Mouse (Mus musculus) heart, embryonic 11.5 days (tissue): ENCODE data around the gene Yjefn3. TPM values are rescaled to one million over a fixed set of nuclear protein-coding genes. Genes with fewer than 3 reads are reported as not detected.

Source experiments
- ATAC-seq: fragments of 200-750 bp; cut with Nextera tagmentation; replicated peaks from 2 replicates; pipeline ENCODE4 v1.8.0; 2017; ENCODE audit warnings: moderate library complexity; ENCODE audit not compliant: insufficient number of reproducible peaks, low FRiP score, low TSS enrichment
- H3K27ac ChIP-seq: fragments of 300-500 bp; sonication (generic); 2 replicates; pipeline ENCODE4 v1.5.1; 2014; ENCODE audit warnings: mild to moderate bottlenecking, low read depth, low read length
- H3K27me3 ChIP-seq: fragments of 300-500 bp; sonication (generic); 2 replicates; pipeline ENCODE4 v1.6.1; 2014; ENCODE audit warnings: mild to moderate bottlenecking, low read length, mixed read lengths; ENCODE audit not compliant: control insufficient read depth, insufficient read depth
- H3K36me3 ChIP-seq: fragments of 300-500 bp; sonication (generic); 2 replicates; pipeline ENCODE4 v1.6.1; 2014; ENCODE audit warnings: mild to moderate bottlenecking, low read length, moderate library complexity, mixed read lengths; ENCODE audit not compliant: control insufficient read depth, insufficient read depth
- H3K4me1 ChIP-seq: fragments of 300-500 bp; sonication (generic); 2 replicates; pipeline ENCODE4 v1.6.1; 2014; ENCODE audit warnings: low read length; ENCODE audit not compliant: control insufficient read depth, insufficient read depth
- H3K4me2 ChIP-seq: fragments of 300-500 bp; sonication (generic); 2 replicates; pipeline ENCODE4 v1.6.1; 2014; ENCODE audit warnings: mild to moderate bottlenecking, moderate library complexity
- H3K4me3 ChIP-seq: fragments of 300-500 bp; sonication (generic); 2 replicates; pipeline ENCODE4 v1.5.1; 2014; ENCODE audit warnings: low read depth, low read length
- H3K9ac ChIP-seq: fragments of 300-500 bp; sonication (generic); 2 replicates; pipeline ENCODE4 v1.6.1; 2014; ENCODE audit warnings: mild to moderate bottlenecking, low read depth, low read length, moderate library complexity
- H3K9me3 ChIP-seq: fragments of 300-500 bp; sonication (generic); replicated peaks from 2 replicates; pipeline ENCODE4 v1.6.1; 2016; ENCODE audit warnings: low read length; ENCODE audit not compliant: control insufficient read depth
- WGBS: fragments of 180-500 bp; shearing (Covaris S2); extraction: QIAGEN DNeasy Blood & Tissue Kit; methylation state at CpG from one replicate; pipeline ENCODE4 v1.1.7; 2014; ENCODE audit not compliant: insufficient replicate concordance; 5-methylcytosine and 5-hydroxymethylcytosine counted together
- polyA plus RNA-seq: library from polyadenylated mRNA; unstranded; fragments of >200 nt; fragmentation: Nextera tagmentation; extraction: Ambion mirVana; gene quantifications from 2 replicates; pipeline ENCODE4 v1.2.1, GENCODE M21; 2014

Gene Yjefn3
- polyA plus RNA-seq, 1 experiment from 2014 or later = 5.5 TPM

- no peak overlapping the region for H3K4me3 ChIP-seq
- no peaks in the 10 kb centered on the region for H3K36me3 ChIP-seq
- H3K27me3 ChIP-seq = no peaks in the 10 kb centered on the region
- no peak for ATAC-seq
- peaks cover 6% of the 10 kb centered on the region for H3K4me1 ChIP-seq
- no peak overlapping the region for H3K27ac ChIP-seq
- 32% methylated on average over 3 of the region's 3 CpGs for WGBS
- H3K9me3 ChIP-seq = no peaks in the 10 kb centered on the region
- no peak overlapping the region for H3K9ac ChIP-seq
- no peak overlapping the region for H3K4me2 ChIP-seq
Observed at GRCm38 (mm10) chr8:69849899-69850298, 52.6 kb downstream of the Yjefn3 start.

- H3K9ac ChIP-seq = no peak overlapping the region
- peak; percentile 62; the same call in 1 of the 2 replicates for ATAC-seq
- no peaks in the 10 kb centered on the region for H3K9me3 ChIP-seq
- peaks cover 6% of the 10 kb centered on the region for H3K4me1 ChIP-seq
- no peaks in the 10 kb centered on the region for H3K27me3 ChIP-seq
- no peak overlapping the region for H3K4me3 ChIP-seq
- no peaks in the 10 kb centered on the region for H3K36me3 ChIP-seq
- 50% methylated on average over 8 of the region's 8 CpGs for WGBS
- no peak overlapping the region for H3K4me2 ChIP-seq
- H3K27ac ChIP-seq = 0 out of 2 replicates have a peak overlapping the region, but pooled peaks have one; percentile 42
Observed at GRCm38 (mm10) chr8:69848951-69849350, 53.6 kb downstream of the Yjefn3 start.

GRCm38 (mm10) chr8:69847167-69848065 is 55.1 kb downstream of the Yjefn3 start:
- WGBS = 66% methylated on average over 3 of the region's 3 CpGs
- Histone ChIP-seq H3K4me1 (peaks cover 6% of the 10 kb centered on the region), H3K27me3 (no peaks in the 10 kb centered on the region), H3K36me3 (no peaks in the 10 kb centered on the region), H3K27ac (no peak overlapping the region), H3K4me2 (no peak overlapping the region), H3K9me3 (no peaks in the 10 kb centered on the region), H3K4me3 (no peak overlapping the region), H3K9ac (no peak overlapping the region)
- no peak for ATAC-seq

Other genes starting within 250 kb of the Yjefn3 start
- gene Zfp964, start 248.2 kb downstream of the Yjefn3 start, polyA plus RNA-seq = 1.4 and 1.6 TPM in 2 replicates
- 18.9 and 23.2 TPM in 2 replicates for gene Zfp869, start 192.0 kb downstream of the Yjefn3 start, polyA plus RNA-seq
- 3.6 and 4.0 TPM in 2 replicates for gene Zfp963, start 152.7 kb downstream of the Yjefn3 start, polyA plus RNA-seq
- gene Gm20422, start 127.8 kb downstream of the Yjefn3 start, polyA plus RNA-seq = 1.8 TPM in 1 of 2 replicates, not detected in the other
- 25.6 and 30.9 TPM in 2 replicates for gene Atp13a1, start 111.5 kb downstream of the Yjefn3 start, polyA plus RNA-seq
- 19.1 and 20.0 TPM in 2 replicates for gene Zfp866, start 111.5 kb downstream of the Yjefn3 start, polyA plus RNA-seq
- 5.2 and 7.8 TPM in 2 replicates for gene Gmip, start 94.0 kb downstream of the Yjefn3 start, polyA plus RNA-seq
- 0.54 and 0.57 TPM in 2 replicates for gene Lpar2, start 80.3 kb downstream of the Yjefn3 start, polyA plus RNA-seq
- 4.0 and 6.0 TPM in 2 replicates for gene Pbx4, start 70.2 kb downstream of the Yjefn3 start, polyA plus RNA-seq
- 0.21 and 0.49 TPM in 2 replicates for gene Cilp2, start 15.0 kb downstream of the Yjefn3 start, polyA plus RNA-seq
- gene Tssk6, start 528 bp downstream of the Yjefn3 start, polyA plus RNA-seq = 1.6 and 1.8 TPM in 2 replicates
- gene Ndufa13, start 154 bp downstream of the Yjefn3 start, polyA plus RNA-seq = 270 and 275 TPM in 2 replicates
- 52.9 and 59.0 TPM in 2 replicates for gene Gatad2a, start 93.7 kb upstream of the Yjefn3 start, polyA plus RNA-seq
- gene Mau2, start 140.0 kb upstream of the Yjefn3 start, polyA plus RNA-seq = 35.5 and 38.1 TPM in 2 replicates
- 25.1 and 26.1 TPM in 2 replicates for gene Sugp1, start 140.1 kb upstream of the Yjefn3 start, polyA plus RNA-seq
- 1.6 and 2.1 TPM in 2 replicates for gene Tm6sf2, start 170.2 kb upstream of the Yjefn3 start, polyA plus RNA-seq
- 0.18 and 0.31 TPM in 2 replicates for gene Hapln4, start 180.7 kb upstream of the Yjefn3 start, polyA plus RNA-seq
- gene Ncan, start 218.2 kb upstream of the Yjefn3 start, polyA plus RNA-seq = 0.11 and 0.16 TPM in 2 replicates
- gene Nr2c2ap, start 228.6 kb upstream of the Yjefn3 start, polyA plus RNA-seq = 17.0 and 23.4 TPM in 2 replicates
- 13.2 and 15.1 TPM in 2 replicates for gene Rfxank, start 236.4 kb upstream of the Yjefn3 start, polyA plus RNA-seq
- 45.7 and 46.5 TPM in 2 replicates for gene Borcs8, start 236.8 kb upstream of the Yjefn3 start, polyA plus RNA-seq
- gene Mef2b, start 237.0 kb upstream of the Yjefn3 start, polyA plus RNA-seq = 0.21 and 0.39 TPM in 2 replicates